Mouse (Mus musculus) G1E (cell line): ENCODE measurements around the gene Zfp683. TPM values are rescaled to one million over a fixed set of nuclear protein-coding genes. Genes with fewer than 3 reads are reported as not detected.
A peak's percentile ranks its signal among the peaks of the same experiment; 100 is the strongest.

Experiments used
- ATAC-seq: 2 replicates; pipeline ENCODE4 v1.8.0; 2016; ENCODE audit warnings: mild to moderate bottlenecking; ENCODE audit not compliant: insufficient number of reproducible peaks, poor library complexity, low FRiP score, severe bottlenecking; ENCODE audit errors: extremely low read depth
- DNase-seq: peaks from one replicate; pipeline ENCODE4 v3.0.0; 2012; ENCODE audit warnings: low spot score
- H3K27me3 ChIP-seq: 2 replicates; pipeline ENCODE4 v1.6.1; 2012; ENCODE audit warnings: mild to moderate bottlenecking, low read length, inconsistent platforms; ENCODE audit not compliant: insufficient read depth
- H3K36me3 ChIP-seq: replicated peaks from 2 replicates; pipeline ENCODE3; 2012; ENCODE audit warnings: mild to moderate bottlenecking, inconsistent platforms
- H3K4me1 ChIP-seq: 2 replicates; pipeline ENCODE4 v1.6.1; 2012; ENCODE audit warnings: low read depth, low read length, inconsistent platforms, mixed read lengths; ENCODE audit not compliant: insufficient read depth
- H3K4me3 ChIP-seq: 2 replicates; pipeline ENCODE4 v1.5.1; 2012; ENCODE audit warnings: low read depth, mild to moderate bottlenecking, inconsistent platforms, low read length, moderate library complexity, mixed read lengths
- H3K9me3 ChIP-seq: replicated peaks from 2 replicates; pipeline ENCODE4 v1.6.1; 2012; ENCODE audit warnings: inconsistent platforms
- CTCF ChIP-seq: IDR thresholded peaks from 2 replicates; pipeline ENCODE4 v1.5.1; 2012; ENCODE audit warnings: low read depth, low read length, inconsistent platforms, mixed read lengths
- GATA1 ChIP-seq: IDR thresholded peaks from 2 replicates; pipeline ENCODE4 v1.6.1; 2012; ENCODE audit warnings: borderline replicate concordance, low read length, inconsistent platforms, mixed read lengths
- GATA2 ChIP-seq: IDR thresholded peaks from 2 replicates; pipeline ENCODE4 v1.6.1; 2012; ENCODE audit warnings: low read depth, low read length, inconsistent platforms, borderline replicate concordance
- POLR2AphosphoS5 ChIP-seq: IDR thresholded peaks from 2 replicates; pipeline ENCODE4 v1.6.1; 2012; ENCODE audit warnings: low read depth, low read length, inconsistent platforms; ENCODE audit not compliant: insufficient replicate concordance
- TAL1 ChIP-seq: conservative IDR thresholded peaks from 2 replicates; pipeline ENCODE4 v1.6.1; 2012; ENCODE audit warnings: low read depth, low read length, inconsistent platforms, mixed read lengths
- polyA plus RNA-seq: library from polyadenylated mRNA; stranded (reverse); fragments of >175 nt; gene quantifications from 2 replicates; pipeline ENCODE4 v1.2.3, GENCODE M21; 2012
- total RNA-seq, 2 experiments: library from RNA; stranded (forward) in 1 of 2; stranded (reverse) in 1 of 2; fragments of 200-1000 nt in 1 of 2; fragments of >200 nt in 1 of 2; fragmentation: Nextera tagmentation in 1 of 2; gene quantifications; 2 replicates each; pipeline ENCODE4 v1.2.3; 2014 to 2017

Zfp683 gene
- total and polyA plus RNA-seq, 3 experiments: not detected

DNA sequence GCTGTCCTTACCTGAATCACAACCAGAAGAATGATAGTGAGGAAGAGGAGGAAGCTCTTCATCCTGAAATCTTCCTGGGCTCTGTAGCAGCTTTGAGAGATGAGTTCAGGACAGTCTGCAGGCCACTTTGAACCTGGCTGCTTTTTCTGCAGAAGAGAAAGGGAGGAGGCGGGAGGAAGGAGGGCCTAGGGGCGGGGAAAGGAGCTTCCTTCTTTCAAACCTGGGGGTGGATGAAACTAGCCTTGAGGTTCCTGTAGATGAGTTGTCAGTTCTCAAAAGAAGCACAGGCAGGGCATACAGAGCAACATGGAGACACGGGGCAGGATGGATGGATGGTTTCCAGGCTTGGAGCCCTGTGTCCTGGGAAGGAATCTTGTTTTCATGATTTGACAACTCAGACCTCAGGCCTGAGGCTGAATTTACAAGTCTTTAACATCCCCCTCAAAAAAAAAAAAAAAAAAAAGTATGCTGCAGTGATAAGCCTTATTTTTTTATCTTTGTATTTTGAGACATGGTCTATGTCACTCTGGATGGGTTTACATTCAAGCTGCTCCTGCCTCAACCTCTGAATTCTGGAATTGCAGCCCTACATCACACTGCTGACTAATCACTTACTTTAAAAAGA lies 41.4 kb downstream of the Zfp683 start, which contains the start of gene Cd52:
Gene Cd52 (minus strand): TSS at position 160 of the 625 bp plus-strand sequence.
- H3K36me3 ChIP-seq: no peaks in the 10 kb centered on the region
- TF ChIP-seq CTCF: no peak
- TF ChIP-seq GATA1: no peak
- TF ChIP-seq TAL1: no peak
- no peak for TF ChIP-seq POLR2AphosphoS5
- no peak for TF ChIP-seq GATA2
- DNase-seq: peak; percentile 67
- H3K27me3 ChIP-seq: peaks cover 22% of the 10 kb centered on the region
- H3K9me3 ChIP-seq: no peaks in the 10 kb centered on the region
- H3K4me3 ChIP-seq: no peak within 1 kb of the TSS
- H3K4me1 ChIP-seq: peaks cover 53% of the 10 kb centered on the region
- peak; percentile 40; the same call in 1 of the 2 replicates for ATAC-seq

GRCm38 (mm10) chr4:134096120-134096519 lies 42.5 kb downstream of the Zfp683 start:
- no peaks in the 10 kb centered on the region for H3K9me3 ChIP-seq
- DNase-seq (no peak), ATAC-seq (no peak)
- H3K4me1 ChIP-seq: peaks cover 60% of the 10 kb centered on the region
- no peak for TF ChIP-seq CTCF
- TF ChIP-seq TAL1: no peak
- TF ChIP-seq POLR2AphosphoS5: no peak
- no peak for TF ChIP-seq GATA1
- no peak for TF ChIP-seq GATA2
- H3K36me3 ChIP-seq: no peaks in the 10 kb centered on the region
- no peak overlapping the region for H3K4me3 ChIP-seq
- peaks cover 16% of the 10 kb centered on the region; the same call in 1 of the 2 replicates for H3K27me3 ChIP-seq

DNA sequence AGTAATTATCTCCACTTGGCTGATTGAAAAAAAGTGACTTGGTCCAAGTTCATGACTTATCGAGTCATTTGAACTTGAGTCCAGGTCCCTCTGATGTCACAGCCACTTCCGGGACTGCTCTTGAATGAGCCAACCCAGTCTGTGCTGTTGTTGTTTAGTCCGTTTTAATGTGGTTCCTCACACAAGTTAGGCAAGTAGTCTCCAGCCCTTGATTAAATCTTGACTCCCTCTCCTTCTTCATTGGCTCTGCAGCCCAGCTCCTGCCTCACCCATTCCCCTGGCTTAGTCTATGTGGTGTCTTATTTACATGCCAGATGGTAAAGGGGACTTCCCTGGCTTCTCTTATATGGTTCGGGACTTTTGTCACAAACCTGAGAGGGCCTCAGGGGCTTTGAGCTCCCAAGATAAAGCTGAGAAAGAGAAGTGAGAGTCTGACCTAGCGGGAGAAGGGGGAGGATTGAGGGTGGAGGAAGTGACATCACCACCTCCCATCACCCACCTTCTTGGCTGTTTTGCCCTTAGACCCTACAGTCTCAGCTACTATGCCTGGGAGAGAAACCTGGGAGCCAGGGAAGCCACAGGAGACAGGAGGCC lies 43.5 kb downstream of the Zfp683 start:
- Histone ChIP-seq H3K27me3 (peaks cover 16% of the 10 kb centered on the region; the same call in 1 of the 2 replicates), H3K4me3 (no peak overlapping the region), H3K36me3 (no peaks in the 10 kb centered on the region), H3K9me3 (no peaks in the 10 kb centered on the region), H3K4me1 (peaks cover 58% of the 10 kb centered on the region)
- ATAC-seq (no peak), DNase-seq (no peak)
- no peak for TF ChIP-seq GATA2

GRCm38 (mm10) chr4:134098628-134099027 lies 45.0 kb downstream of the Zfp683 start:
- H3K9me3 ChIP-seq: no peaks in the 10 kb centered on the region
- no peak for DNase-seq
- no peak for TF ChIP-seq CTCF
- no peak for TF ChIP-seq GATA2
- no peak for TF ChIP-seq GATA1
- TF ChIP-seq TAL1: no peak
- TF ChIP-seq POLR2AphosphoS5: no peak
- H3K4me3 ChIP-seq: no peak overlapping the region
- peaks cover 8% of the 10 kb centered on the region; the same call in 1 of the 2 replicates for H3K27me3 ChIP-seq
- no peak for ATAC-seq
- H3K4me1 ChIP-seq: peaks cover 53% of the 10 kb centered on the region
- no peaks in the 10 kb centered on the region for H3K36me3 ChIP-seq

DNA sequence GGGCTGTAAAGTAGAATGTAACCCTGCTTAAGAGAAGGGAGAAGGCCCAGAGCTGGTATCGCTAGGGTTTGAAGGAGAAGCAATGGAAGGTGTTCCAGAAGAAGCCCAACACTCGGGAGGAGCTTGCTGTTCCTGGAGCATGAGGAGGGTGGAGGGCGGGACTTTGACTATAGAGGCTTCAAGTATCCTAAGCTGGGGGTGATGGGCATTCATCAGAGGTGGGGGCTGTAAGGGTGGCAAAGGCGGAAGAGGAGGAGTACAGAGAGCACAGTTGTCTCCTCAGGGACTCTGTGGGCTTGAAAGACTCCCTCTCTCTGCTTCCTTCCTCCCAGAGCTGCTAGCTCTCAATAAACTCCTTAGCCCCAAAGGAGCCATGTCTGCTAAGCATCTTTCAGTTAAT lies 46.6 kb downstream of the Zfp683 start:
- Histone ChIP-seq H3K36me3 (peaks cover 4% of the 10 kb centered on the region), H3K27me3 (0 out of 2 replicates have a peak, but pooled peaks cover 3% of the 10 kb centered on the region), H3K9me3 (no peaks in the 10 kb centered on the region), H3K4me1 (peaks cover 52% of the 10 kb centered on the region), H3K4me3 (no peak overlapping the region)
- DNase-seq (no peak), ATAC-seq (no peak)
- no peak for TF ChIP-seq CTCF
- TF ChIP-seq TAL1: no peak
- TF ChIP-seq GATA1: no peak

DNA sequence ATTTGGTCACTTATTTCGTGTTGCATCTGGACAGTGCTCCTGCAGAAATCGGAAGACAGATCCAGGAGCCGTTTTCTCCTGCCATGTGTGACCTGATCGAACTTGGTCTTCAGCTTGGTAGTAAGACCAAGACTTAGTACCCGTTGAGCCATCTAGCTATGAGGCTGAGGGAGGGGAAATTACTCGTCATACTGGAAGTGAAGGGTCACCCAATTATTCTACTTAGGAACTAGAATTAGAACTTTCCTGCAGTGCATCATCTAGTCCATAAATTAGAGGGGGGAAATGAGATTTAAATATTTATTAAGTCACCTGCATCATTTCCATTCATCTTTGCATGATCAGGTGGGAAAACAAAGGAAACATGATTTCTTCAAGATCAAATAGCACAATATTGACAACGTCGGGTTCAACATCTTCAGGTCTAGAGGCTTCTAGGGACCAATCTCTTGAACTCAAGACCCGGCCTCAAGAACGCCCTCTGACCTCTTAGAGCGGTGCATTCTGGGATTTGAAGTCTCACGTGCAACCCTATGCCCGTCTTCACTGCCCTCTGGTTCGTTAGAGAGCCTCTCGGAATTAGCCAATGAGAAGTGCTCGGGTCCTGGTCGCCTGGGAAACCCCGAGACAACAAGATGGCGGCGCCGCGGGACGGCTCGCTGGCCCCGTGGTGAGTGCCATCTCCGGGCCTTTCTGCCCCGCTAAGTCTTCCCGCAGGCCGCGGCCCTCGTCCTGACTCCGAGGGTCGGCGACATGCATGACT lies 48.5 kb downstream of the Zfp683 start, which contains the start of gene Ubxn11:
Gene Ubxn11 (plus strand): TSS at position 592 of the 763 bp plus-strand sequence.
- H3K4me3 ChIP-seq: peak within 1 kb of the TSS; percentile 93
- peaks cover 5% of the 10 kb centered on the region for H3K36me3 ChIP-seq
- H3K27me3 ChIP-seq: 0 out of 2 replicates have a peak, but pooled peaks cover 3% of the 10 kb centered on the region
- no peak for TF ChIP-seq GATA1
- TF ChIP-seq TAL1: no peak
- TF ChIP-seq GATA2: no peak
- TF ChIP-seq CTCF: no peak
- TF ChIP-seq POLR2AphosphoS5: no peak
- peak; percentile 93 for DNase-seq
- H3K4me1 ChIP-seq: peaks cover 56% of the 10 kb centered on the region
- no peaks in the 10 kb centered on the region for H3K9me3 ChIP-seq
- peak; percentile 76 for ATAC-seq

GRCm38 (mm10) chr4:134102742-134103119 lies 49.1 kb downstream of the Zfp683 start:
- Histone ChIP-seq H3K4me1 (peaks cover 58% of the 10 kb centered on the region), H3K36me3 (peaks cover 7% of the 10 kb centered on the region), H3K4me3 (peak overlapping the region; percentile 93), H3K27me3 (0 out of 2 replicates have a peak, but pooled peaks cover 3% of the 10 kb centered on the region), H3K9me3 (no peaks in the 10 kb centered on the region)
- DNase-seq (no peak), ATAC-seq (no peak)
- no peak for TF ChIP-seq CTCF
- TF ChIP-seq GATA2: no peak
- TF ChIP-seq TAL1: no peak
- TF ChIP-seq POLR2AphosphoS5: no peak
- no peak for TF ChIP-seq GATA1
